Mouse (Mus musculus): Measurements from ENCODE around the gene Xpnpep2. TPM values are rescaled to one million over a fixed set of nuclear protein-coding genes. Genes with fewer than 3 reads are reported as not detected.
A peak's percentile ranks its signal among the peaks of the same experiment; 100 is the strongest.

Xpnpep2 gene
- polyA plus RNA-seq, 1 experiment from 2014 or later = 0.58 TPM

GRCm38 (mm10) chrX:48096580-48096979, 11.9 kb upstream of the Xpnpep2 start:
- Histone ChIP-seq H3K4me3 (no peak overlapping the region), H3K9me3 (no peaks in the 10 kb centered on the region), H3K9ac (no peak overlapping the region), H3K27ac (replicated peaks) (no peak overlapping the region), H3K4me2 (no peak overlapping the region), H3K36me3 (no peaks in the 10 kb centered on the region), H3K4me1 (replicated peaks) (no peaks in the 10 kb centered on the region), H3K27me3 (no peaks in the 10 kb centered on the region)
- no peak for ATAC-seq (ENCODE audit: low FRiP score, low read depth)
- 55% methylated on average over 8 of the region's 8 CpGs for WGBS

GRCm38 (mm10) chrX:48098470-48099129, 9.9 kb upstream of the Xpnpep2 start:
- Histone ChIP-seq H3K9ac (no peak overlapping the region), H3K27ac (replicated peaks) (no peak overlapping the region), H3K4me3 (no peak overlapping the region), H3K4me1 (replicated peaks) (no peaks in the 10 kb centered on the region), H3K4me2 (no peak overlapping the region), H3K36me3 (no peaks in the 10 kb centered on the region), H3K27me3 (no peaks in the 10 kb centered on the region), H3K9me3 (no peaks in the 10 kb centered on the region)
- no peak for ATAC-seq (ENCODE audit: low FRiP score, low read depth)
- 73% methylated on average over 9 of the region's 9 CpGs for WGBS

- Histone ChIP-seq H3K9me3 (no peaks in the 10 kb centered on the region), H3K4me2 (no peak overlapping the region), H3K9ac (no peak overlapping the region), H3K4me3 (no peak overlapping the region), H3K27ac (replicated peaks) (no peak overlapping the region), H3K4me1 (replicated peaks) (no peaks in the 10 kb centered on the region), H3K36me3 (no peaks in the 10 kb centered on the region), H3K27me3 (no peaks in the 10 kb centered on the region)
- no peak for ATAC-seq (ENCODE audit: low FRiP score, low read depth)
- 43% methylated on average over 1 of the region's 1 CpGs for WGBS
Observed at GRCm38 (mm10) chrX:48099871-48100270, 8.7 kb upstream of the Xpnpep2 start.

- Histone ChIP-seq H3K9ac (no peak overlapping the region), H3K36me3 (no peaks in the 10 kb centered on the region), H3K4me1 (replicated peaks) (no peaks in the 10 kb centered on the region), H3K27me3 (no peaks in the 10 kb centered on the region), H3K9me3 (no peaks in the 10 kb centered on the region), H3K4me2 (no peak overlapping the region), H3K4me3 (no peak overlapping the region), H3K27ac (replicated peaks) (no peak overlapping the region)
- ATAC-seq (ENCODE audit: low FRiP score, low read depth) = no peak
- 90% methylated on average over 3 of the region's 3 CpGs for WGBS
Observed at GRCm38 (mm10) chrX:48103256-48103655, 5.3 kb upstream of the Xpnpep2 start.

- Histone ChIP-seq H3K27ac (replicated peaks) (no peak overlapping the region), H3K4me2 (no peak overlapping the region), H3K4me1 (replicated peaks) (no peaks in the 10 kb centered on the region), H3K4me3 (no peak overlapping the region), H3K36me3 (no peaks in the 10 kb centered on the region), H3K27me3 (no peaks in the 10 kb centered on the region), H3K9me3 (no peaks in the 10 kb centered on the region), H3K9ac (no peak overlapping the region)
- no peak for ATAC-seq (ENCODE audit: low FRiP score, low read depth)
- 82% methylated on average over 7 of the region's 7 CpGs for WGBS
Observed at GRCm38 (mm10) chrX:48104736-48105441, 3.6 kb upstream of the Xpnpep2 start.

GRCm38 (mm10) chrX:48106226-48106625, 2.3 kb upstream of the Xpnpep2 start:
- H3K36me3 ChIP-seq = no peaks in the 10 kb centered on the region
- no peak overlapping the region for H3K4me3 ChIP-seq
- no peaks in the 10 kb centered on the region for H3K9me3 ChIP-seq
- no peak for ATAC-seq (ENCODE audit: low FRiP score, low read depth)
- H3K4me1 ChIP-seq (replicated peaks) = no peaks in the 10 kb centered on the region
- no peaks in the 10 kb centered on the region for H3K27me3 ChIP-seq
- 89% methylated on average over 3 of the region's 3 CpGs for WGBS
- H3K9ac ChIP-seq = no peak overlapping the region
- no peak overlapping the region for H3K4me2 ChIP-seq
- H3K27ac ChIP-seq (replicated peaks) = no peak overlapping the region

- 83% methylated on average over 3 of the region's 3 CpGs for WGBS
- Histone ChIP-seq H3K9me3 (no peaks in the 10 kb centered on the region), H3K27me3 (no peaks in the 10 kb centered on the region), H3K4me1 (replicated peaks) (no peaks in the 10 kb centered on the region), H3K27ac (replicated peaks) (no peak overlapping the region), H3K4me3 (no peak overlapping the region), H3K36me3 (no peaks in the 10 kb centered on the region), H3K9ac (no peak overlapping the region), H3K4me2 (no peak overlapping the region)
- no peak for ATAC-seq (ENCODE audit: low FRiP score, low read depth)
Observed at GRCm38 (mm10) chrX:48109316-48109655, 761 bp downstream of the Xpnpep2 start.

- no peaks in the 10 kb centered on the region for H3K9me3 ChIP-seq
- no peaks in the 10 kb centered on the region for H3K27me3 ChIP-seq
- no peak overlapping the region for H3K27ac ChIP-seq (replicated peaks)
- H3K4me2 ChIP-seq = no peak overlapping the region
- H3K36me3 ChIP-seq = no peaks in the 10 kb centered on the region
- H3K9ac ChIP-seq = no peak overlapping the region
- no peaks in the 10 kb centered on the region for H3K4me1 ChIP-seq (replicated peaks)
- ATAC-seq (ENCODE audit: low FRiP score, low read depth) = no peak
- H3K4me3 ChIP-seq = no peak overlapping the region
Observed at GRCm38 (mm10) chrX:48119294-48119693, 10.8 kb downstream of the Xpnpep2 start.

GRCm38 (mm10) chrX:48124132-48125071, 15.9 kb downstream of the Xpnpep2 start:
- Histone ChIP-seq H3K4me3 (no peak overlapping the region), H3K4me1 (replicated peaks) (no peaks in the 10 kb centered on the region), H3K27ac (replicated peaks) (no peak overlapping the region), H3K27me3 (no peaks in the 10 kb centered on the region), H3K4me2 (peak overlapping the region; percentile 36), H3K9me3 (no peaks in the 10 kb centered on the region), H3K36me3 (no peaks in the 10 kb centered on the region), H3K9ac (no peak overlapping the region)
- WGBS = 39% methylated on average over 17 of the region's 17 CpGs
- no peak for ATAC-seq (ENCODE audit: low FRiP score, low read depth)

- H3K4me3 ChIP-seq = no peak overlapping the region
Observed at GRCm38 (mm10) chrX:48126903-48127476, 18.5 kb downstream of the Xpnpep2 start.

GRCm38 (mm10) chrX:48127502-48128218, 19.1 kb downstream of the Xpnpep2 start:
- H3K9ac ChIP-seq = no peak overlapping the region
- H3K9me3 ChIP-seq = no peaks in the 10 kb centered on the region
- WGBS = 86% methylated on average over 6 of the region's 6 CpGs
- no peak overlapping the region for H3K4me2 ChIP-seq
- H3K36me3 ChIP-seq = no peaks in the 10 kb centered on the region
- no peak overlapping the region for H3K4me3 ChIP-seq
- H3K27me3 ChIP-seq = no peaks in the 10 kb centered on the region
- no peak overlapping the region for H3K27ac ChIP-seq (replicated peaks)
- no peaks in the 10 kb centered on the region for H3K4me1 ChIP-seq (replicated peaks)
- ATAC-seq (ENCODE audit: low FRiP score, low read depth) = no peak

More at GRCm38 (mm10) chrX:48126903-48127476, 18.5 kb downstream of the Xpnpep2 start:
- H3K36me3 ChIP-seq = no peaks in the 10 kb centered on the region
- no peak overlapping the region for H3K9ac ChIP-seq
- no peaks in the 10 kb centered on the region for H3K4me1 ChIP-seq (replicated peaks)
- WGBS = 77% methylated on average over 6 of the region's 6 CpGs
- no peaks in the 10 kb centered on the region for H3K9me3 ChIP-seq
- no peak overlapping the region for H3K4me2 ChIP-seq
- no peaks in the 10 kb centered on the region for H3K27me3 ChIP-seq
- H3K27ac ChIP-seq (replicated peaks) = no peak overlapping the region
- no peak for ATAC-seq (ENCODE audit: low FRiP score, low read depth)
